Mouse (Mus musculus) 416B (cell line): ENCODE measurements around the gene Kcnv2.

Source experiments
- DNase-seq: peaks from one replicate; pipeline ENCODE4 v3.0.0; 2011; ENCODE audit warnings: low read depth

Kcnv2 gene

GRCm38 (mm10) chr19:27364521-27364931 is 42.1 kb downstream of the Kcnv2 start:
- peak; percentile 37 for DNase-seq

- no peak for DNase-seq
Observed at GRCm38 (mm10) chr19:27366113-27366746, 43.8 kb downstream of the Kcnv2 start.

- DNase-seq: no peak
Observed at GRCm38 (mm10) chr19:27369461-27370135, 47.2 kb downstream of the Kcnv2 start.

GRCm38 (mm10) chr19:27370174-27370573 is 47.8 kb downstream of the Kcnv2 start:
- DNase-seq: no peak

- DNase-seq: no peak
Observed at GRCm38 (mm10) chr19:27370784-27371183, 48.4 kb downstream of the Kcnv2 start.

GRCm38 (mm10) chr19:27379712-27380401 is 57.5 kb downstream of the Kcnv2 start:
- no peak for DNase-seq

GRCm38 (mm10) chr19:27382131-27382530 is 59.7 kb downstream of the Kcnv2 start:
- DNase-seq: no peak

GRCm38 (mm10) chr19:27383266-27383665 is 60.9 kb downstream of the Kcnv2 start:
- DNase-seq: no peak

GRCm38 (mm10) chr19:27385304-27385703 is 62.9 kb downstream of the Kcnv2 start:
- no peak for DNase-seq
